Mouse (Mus musculus): Measurements from ENCODE around the gene Mknk2. TPM values are rescaled to one million over a fixed set of nuclear protein-coding genes. Genes with fewer than 3 reads are reported as not detected.
"Not testable (repeated sequence)": the region's sequence is repeated elsewhere in the genome, so short reads cannot be mapped to it uniquely, and the experiment has no call there.

The Mknk2 gene
- total RNA-seq, 2 experiments from 2014 or later = 143 to 159 TPM

GRCm38 (mm10) chr10:80656130-80656862, 21.6 kb downstream of the Mknk2 start:
- peak; percentile 96 to 97 for DNase-seq
- intact Hi-C loops (cut with DNase I) = no loop called here

DNA sequence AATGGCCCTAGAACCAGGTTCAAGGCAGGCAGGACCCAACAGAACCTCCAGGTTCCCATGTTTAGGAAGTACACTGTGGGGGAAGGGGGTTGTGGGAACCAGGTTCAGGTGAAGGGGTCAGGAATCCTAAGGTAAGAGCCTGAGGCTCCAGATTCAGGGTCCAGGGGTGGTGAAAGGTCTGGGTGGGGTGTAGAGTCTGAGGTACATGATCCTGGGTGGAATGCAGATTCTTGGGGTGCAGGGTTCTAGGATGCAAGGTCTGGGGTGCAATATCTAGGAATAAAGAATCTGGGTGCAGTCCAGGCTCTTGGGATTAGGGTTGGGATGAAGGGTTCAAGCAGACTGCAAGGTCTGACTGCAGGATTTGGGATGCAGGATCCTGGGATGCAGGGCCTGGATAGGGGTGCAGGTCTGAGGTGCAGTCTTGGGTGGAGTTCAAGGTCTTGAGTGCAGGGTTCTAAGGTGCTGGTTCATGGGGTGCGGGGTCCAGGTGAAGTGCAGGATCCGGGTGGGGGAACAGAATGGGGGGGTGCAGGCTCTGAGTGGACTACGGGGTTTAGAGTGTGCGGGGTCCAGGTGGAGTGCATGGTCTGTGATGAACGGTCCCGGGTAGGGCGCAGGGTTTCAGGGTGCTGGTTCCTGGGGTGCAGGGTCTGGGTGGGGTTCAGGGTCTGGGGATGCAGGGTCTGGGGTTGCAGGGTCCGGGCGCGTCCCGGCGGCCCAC, 22.3 kb downstream of the Mknk2 start:
- DNase-seq = no peak
- intact Hi-C loops (cut with DNase I) = loop anchor here (2.0 kb wide), 2 partner anchors 31 to 77 kb away; no protein-coding TSS in a partner anchor

- no peak for DNase-seq
- intact Hi-C loops (cut with DNase I) = loop anchor here (2.0 kb wide), 2 partner anchors 30 to 76 kb away; no protein-coding TSS in a partner anchor
These were observed 23.0 kb downstream of the Mknk2 start for GRCm38 (mm10) chr10:80654866-80655265.

GRCm38 (mm10) chr10:80653156-80653720, 24.7 kb downstream of the Mknk2 start:
- intact Hi-C loops (cut with DNase I) = no loop called here
- no peak for DNase-seq

DNA sequence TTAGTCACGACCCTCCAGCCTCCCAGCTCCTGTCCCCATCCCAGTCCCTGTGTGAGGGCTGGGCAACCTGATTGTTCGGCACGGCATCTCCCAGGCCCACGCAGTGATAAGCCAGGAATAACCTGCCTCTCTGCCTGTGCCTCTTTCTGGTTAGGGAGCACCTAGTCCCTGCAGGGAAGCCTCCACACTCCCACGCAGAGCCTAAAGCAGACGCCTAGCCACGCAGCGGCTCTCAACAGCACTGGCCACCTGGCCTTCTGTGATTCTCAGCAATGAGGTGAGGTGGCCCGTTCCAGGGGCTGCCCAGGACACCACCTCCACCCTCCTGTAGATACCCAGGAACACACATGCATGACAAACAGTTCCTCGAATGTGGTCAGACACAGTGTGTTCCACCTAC, 27.5 kb downstream of the Mknk2 start:
- no peak for DNase-seq
- intact Hi-C loops (cut with DNase I) = no loop called here

- intact Hi-C loops (cut with DNase I); DNase-seq: not testable (repeated sequence)
These were observed 28.0 kb downstream of the Mknk2 start for GRCm38 (mm10) chr10:80649910-80650309.

- intact Hi-C loops (cut with DNase I) = loop anchor here (2.0 kb wide), 1 partner anchor 16 kb away; no protein-coding TSS in a partner anchor
- DNase-seq = no peak
These were observed 31.0 kb downstream of the Mknk2 start for GRCm38 (mm10) chr10:80646936-80647335.

- no peak for DNase-seq
- intact Hi-C loops (cut with DNase I) = no loop called here
These were observed 42.6 kb downstream of the Mknk2 start for GRCm38 (mm10) chr10:80635345-80635744.

DNA sequence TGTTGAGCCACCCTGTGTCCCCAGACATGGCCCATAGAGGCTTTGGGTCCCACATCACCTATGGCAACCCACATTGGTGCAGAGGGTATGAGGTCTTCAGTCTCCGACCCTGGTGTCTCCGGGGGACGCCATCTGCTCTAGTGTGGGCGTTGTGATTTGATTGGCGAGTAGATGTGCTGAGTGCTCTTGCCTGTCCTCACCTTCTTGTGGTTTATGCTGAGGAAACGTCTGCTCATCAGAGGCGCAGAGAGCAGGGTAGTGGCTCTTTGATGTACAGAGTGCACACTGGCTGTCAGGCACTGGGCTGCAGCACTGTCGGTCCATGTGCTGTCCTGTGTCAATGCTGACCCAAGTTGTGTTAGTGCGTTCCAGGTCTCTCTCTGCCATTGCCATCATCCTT, 49.0 kb downstream of the Mknk2 start:
- DNase-seq = no peak
- intact Hi-C loops (cut with DNase I) = no loop called here

DNA sequence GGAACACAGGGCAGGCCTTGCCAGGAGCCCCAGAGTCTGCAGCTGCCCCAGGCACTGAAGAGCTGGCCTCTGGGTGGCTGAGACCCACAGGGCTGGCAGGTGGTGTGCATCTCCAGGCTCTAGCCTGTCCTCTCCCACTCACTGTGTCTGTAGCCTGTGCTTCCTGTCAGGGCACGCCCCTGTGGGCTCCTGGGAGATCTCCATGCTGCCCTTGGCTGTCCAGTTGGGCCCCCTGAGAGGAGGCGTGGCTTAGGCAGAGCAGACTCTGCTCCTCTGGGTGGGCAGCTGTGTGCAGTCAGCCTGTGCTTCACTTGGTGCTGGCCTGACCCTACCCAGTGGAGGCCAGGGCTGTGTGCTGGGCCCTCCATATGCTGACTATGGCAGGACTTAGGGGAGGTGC, 50.2 kb downstream of the Mknk2 start:
- DNase-seq = peak; percentile 71 to 77
- intact Hi-C loops (cut with DNase I) = no loop called here

GRCm38 (mm10) chr10:80625764-80626163, 52.1 kb downstream of the Mknk2 start:
- no peak for DNase-seq
- intact Hi-C loops (cut with DNase I) = loop anchor here (2.0 kb wide), 1 partner anchor 29 kb away; no protein-coding TSS in a partner anchor

DNA sequence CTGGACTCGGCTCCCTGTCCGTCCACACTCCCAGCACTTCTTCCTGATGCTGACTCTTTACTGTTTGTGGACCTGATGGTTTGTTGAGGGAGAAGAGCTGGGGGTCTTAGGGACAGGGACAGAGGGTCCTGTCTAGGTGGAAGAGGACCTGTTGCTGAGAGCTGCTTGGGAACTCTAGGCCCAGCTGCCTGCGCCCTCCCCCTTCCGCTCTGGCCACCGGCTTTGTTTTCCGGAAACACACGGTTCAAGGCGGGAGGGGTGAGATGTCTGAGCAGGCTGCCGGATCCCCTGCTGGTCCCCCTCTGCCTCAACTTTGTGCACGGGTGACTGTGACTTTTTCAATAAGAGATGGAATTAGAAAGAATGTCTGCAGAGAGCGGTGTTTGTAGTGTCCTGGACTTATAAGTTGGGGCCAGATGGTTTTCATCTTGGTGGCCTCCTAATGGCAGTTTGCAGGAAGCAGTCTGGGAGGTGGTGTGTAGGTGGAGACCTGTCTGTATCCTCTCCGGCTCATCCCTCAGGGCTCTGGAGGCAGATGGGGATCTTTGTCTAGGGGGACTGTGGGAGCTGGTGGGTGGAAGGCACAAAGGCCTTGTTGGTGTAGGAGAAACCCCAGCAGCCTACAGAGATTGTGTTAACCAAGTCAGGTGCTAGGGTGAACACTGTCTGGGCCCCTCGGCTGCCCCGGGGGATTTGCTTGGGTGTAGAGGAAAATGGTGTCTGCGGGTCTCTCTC, 54.3 kb downstream of the Mknk2 start:
- intact Hi-C loops (cut with DNase I) = loop anchor here (2.0 kb wide), 2 partner anchors 31 to 45 kb away; no protein-coding TSS in a partner anchor
- DNase-seq = peak; percentile 72 to 79

DNA sequence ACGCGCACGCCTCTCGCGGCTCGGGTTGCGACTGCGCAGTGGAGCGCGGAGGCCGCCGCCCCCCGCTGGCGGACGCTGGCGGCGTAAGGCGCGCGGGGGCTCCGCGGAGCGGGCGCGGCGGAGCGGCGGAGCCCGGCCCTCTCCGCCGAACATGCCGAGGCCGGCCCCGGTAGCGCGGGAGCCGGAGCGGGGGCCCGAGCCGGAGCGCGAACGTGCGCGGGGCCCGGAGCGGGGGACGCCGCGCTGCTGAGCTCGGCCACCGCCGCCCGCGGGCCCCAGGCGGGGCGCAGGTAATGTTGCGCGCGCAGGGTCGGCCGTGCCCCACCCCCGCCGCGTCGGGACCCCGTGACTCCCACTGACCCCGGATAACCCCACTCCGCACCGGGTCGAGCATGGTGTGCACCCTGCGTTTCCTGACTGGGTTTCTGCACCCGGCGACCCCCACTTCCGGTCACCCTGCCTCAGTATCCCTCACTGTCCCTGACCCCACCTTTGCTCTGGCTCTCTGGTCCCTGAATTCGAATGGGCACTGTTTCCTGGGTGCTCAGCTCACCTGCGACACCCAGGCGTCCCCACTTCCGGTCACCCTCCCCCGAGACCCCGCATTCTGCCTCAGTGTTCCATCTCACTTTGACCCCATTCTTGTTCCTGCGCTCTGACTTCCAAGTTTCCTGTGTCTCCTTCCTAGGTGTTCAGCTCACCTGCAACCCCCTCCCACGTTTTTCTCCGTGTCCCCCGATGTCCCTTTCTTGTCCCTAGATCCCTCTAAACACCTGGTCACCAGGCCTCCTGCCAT, 55.1 kb downstream of the Mknk2 start, which contains the start of gene Csnk1g2:
Gene Csnk1g2 (plus strand): TSS at position 178 of the 796 bp plus-strand sequence.
- intact Hi-C loops (cut with DNase I) = loop anchor here (2.0 kb wide), 1 partner anchor 44 kb away; no protein-coding TSS in a partner anchor
- DNase-seq = peak; percentile 41 to 78

- intact Hi-C loops (cut with DNase I) = loop anchor here (2.0 kb wide), 1 partner anchor 43 kb away; no protein-coding TSS in a partner anchor
These were observed 55.8 kb downstream of the Mknk2 start for GRCm38 (mm10) chr10:80621940-80622660.

GRCm38 (mm10) chr10:80621690-80621939, 56.3 kb downstream of the Mknk2 start:
- DNase-seq = no peak
- intact Hi-C loops (cut with DNase I) = no loop called here

More at GRCm38 (mm10) chr10:80621940-80622660, 55.8 kb downstream of the Mknk2 start:
- DNase-seq = peak; percentile 99

DNA sequence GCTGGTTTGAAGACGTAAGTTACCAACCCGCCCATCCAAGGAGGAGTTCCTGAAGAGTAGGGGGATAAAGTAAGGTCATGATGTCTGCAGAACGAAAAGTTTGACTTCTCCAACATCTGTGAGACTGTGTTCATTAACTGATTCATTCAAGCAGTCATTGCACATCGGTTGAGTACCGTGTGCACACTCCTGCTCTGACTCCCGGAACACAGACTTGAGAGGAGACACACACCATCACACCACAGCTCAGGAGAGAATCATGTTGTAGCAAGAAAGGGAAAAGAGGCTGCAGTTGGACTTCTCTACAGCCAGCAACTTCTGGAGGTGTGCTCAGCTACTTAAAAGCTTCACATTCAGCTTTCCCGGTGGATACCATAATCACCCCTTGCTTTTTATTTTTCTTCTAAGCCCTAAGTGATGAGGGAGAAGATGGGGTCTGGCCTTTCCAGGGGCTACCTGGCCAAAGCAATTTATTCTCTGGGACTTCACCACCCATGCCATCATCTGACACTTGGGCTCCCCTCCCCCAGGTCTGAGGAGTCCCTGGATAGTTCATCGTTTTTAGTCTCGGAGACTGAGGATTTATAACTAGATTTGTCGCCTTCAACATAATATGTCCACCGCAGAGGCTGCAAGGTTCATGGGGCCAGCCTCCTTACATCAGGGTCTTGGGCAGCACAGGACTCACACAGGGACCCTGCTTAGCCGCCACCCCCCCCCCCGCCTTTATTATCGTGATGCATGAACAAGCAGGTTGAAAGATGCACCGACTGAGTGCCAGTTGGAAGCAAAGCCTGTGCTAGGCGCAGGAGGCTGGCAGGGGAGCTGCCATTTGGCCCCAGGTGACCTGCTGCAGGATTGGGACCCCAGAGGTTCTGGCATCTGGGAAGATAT, 56.9 kb downstream of the Mknk2 start:
- DNase-seq = no peak
- intact Hi-C loops (cut with DNase I) = no loop called here

DNA sequence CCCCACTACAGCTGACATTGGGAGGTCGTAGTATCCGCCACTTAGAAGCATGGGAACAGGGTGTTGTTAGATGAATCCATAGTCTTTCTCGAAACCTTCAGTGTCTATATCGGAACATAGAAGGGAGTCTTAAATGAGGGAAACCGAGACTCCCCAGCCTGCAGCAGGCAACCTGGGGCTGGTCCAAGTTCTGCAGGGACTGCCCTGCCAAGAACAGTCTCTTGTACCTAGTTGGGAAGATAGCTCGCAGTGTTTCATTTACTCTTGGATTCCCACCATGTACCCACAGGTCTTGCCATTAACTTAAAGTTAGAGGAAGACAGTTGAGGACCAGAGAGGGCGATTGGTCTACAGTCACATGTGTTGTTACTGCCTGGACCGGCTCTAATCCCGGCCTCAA, 57.5 kb downstream of the Mknk2 start:
- intact Hi-C loops (cut with DNase I) = no loop called here
- no peak for DNase-seq

Measured in heart, postnatal 10 days (tissue).